Mouse (Mus musculus) cortical plate, adult 2 months (tissue): Measurements from ENCODE around the gene Etv1. TPM values are rescaled to one million over a fixed set of nuclear protein-coding genes. Genes with fewer than 3 reads are reported as not detected.
"Not testable (repeated sequence)": the region's sequence is repeated elsewhere in the genome, so short reads cannot be mapped to it uniquely, and the experiment has no call there.

Experiments
- H3K27ac ChIP-seq: fragments of 200-500 bp; 2 replicates; pipeline ENCODE4 v1.5.1; 2012; ENCODE audit warnings: low read length, control low read depth, inconsistent platforms; ENCODE audit not compliant: insufficient read depth
- H3K4me1 ChIP-seq: fragments of 200-500 bp; 2 replicates; pipeline ENCODE4 v1.6.1; 2011; ENCODE audit warnings: low read length; ENCODE audit not compliant: control insufficient read depth, insufficient read depth
- H3K4me3 ChIP-seq: fragments of 200-500 bp; 2 replicates; pipeline ENCODE4 v1.5.1; 2011; ENCODE audit warnings: mild to moderate bottlenecking, low read length, control low read depth; ENCODE audit not compliant: insufficient read depth
- CTCF ChIP-seq: fragments of 200-500 bp; IDR thresholded peaks from 2 replicates; pipeline ENCODE4 v1.5.1; 2011; ENCODE audit warnings: mild to moderate bottlenecking, control low read depth, low read length; ENCODE audit not compliant: insufficient read depth; ENCODE audit errors: extremely low read depth
- POLR2A ChIP-seq: fragments of 200-500 bp; IDR thresholded peaks from 2 replicates; pipeline ENCODE4 v1.6.1; 2011; ENCODE audit warnings: mild to moderate bottlenecking, low read length, control low read depth; ENCODE audit not compliant: insufficient read depth; ENCODE audit errors: extremely low read depth
- polyA plus RNA-seq: library from polyadenylated mRNA; depleted of rRNA; stranded (reverse); fragments of >200 nt; gene quantifications from 2 replicates; pipeline ENCODE4 v1.2.3, GENCODE M21; 2012

The Etv1 gene
- polyA plus RNA-seq, 1 experiment, result 34.6 TPM

GRCm38 (mm10) chr12:38812392-38812791 is 33.2 kb downstream of the Etv1 start:
- Histone ChIP-seq H3K4me1 (no peaks in the 10 kb centered on the region), H3K27ac (no peak overlapping the region), H3K4me3 (no peak overlapping the region)
- TF ChIP-seq POLR2A (no peak), CTCF (no peak)

GRCm38 (mm10) chr12:38814010-38814786 is 35.0 kb downstream of the Etv1 start:
- TF ChIP-seq CTCF (no peak), POLR2A (no peak)
- Histone ChIP-seq H3K4me1 (no peaks in the 10 kb centered on the region), H3K4me3 (no peak overlapping the region), H3K27ac (no peak overlapping the region)

GRCm38 (mm10) chr12:38816235-38816634 is 37.1 kb downstream of the Etv1 start:
- TF ChIP-seq CTCF, result no peak
- TF ChIP-seq POLR2A, result no peak
- H3K27ac ChIP-seq, result no peak overlapping the region
- H3K4me3 ChIP-seq, result no peak overlapping the region
- H3K4me1 ChIP-seq, result no peaks in the 10 kb centered on the region

- Histone ChIP-seq H3K4me1 (no peaks in the 10 kb centered on the region), H3K4me3 (no peak overlapping the region), H3K27ac (no peak overlapping the region)
- TF ChIP-seq POLR2A, result no peak
- no peak for TF ChIP-seq CTCF
Measured at GRCm38 (mm10) chr12:38818320-38818719, 39.1 kb downstream of the Etv1 start.

- Histone ChIP-seq H3K4me1 (no peaks in the 10 kb centered on the region), H3K4me3 (no peak overlapping the region), H3K27ac (no peak overlapping the region)
- no peak for TF ChIP-seq CTCF
- no peak for TF ChIP-seq POLR2A
Measured at GRCm38 (mm10) chr12:38820642-38821041, 41.5 kb downstream of the Etv1 start.

GRCm38 (mm10) chr12:38824405-38824804 is 45.2 kb downstream of the Etv1 start:
- TF ChIP-seq POLR2A (no peak), CTCF (no peak)
- Histone ChIP-seq H3K27ac (no peak overlapping the region), H3K4me3 (no peak overlapping the region), H3K4me1 (no peaks in the 10 kb centered on the region)

- Histone ChIP-seq H3K27ac (no peak overlapping the region), H3K4me3 (no peak overlapping the region), H3K4me1 (no peaks in the 10 kb centered on the region)
- TF ChIP-seq CTCF, result no peak
- TF ChIP-seq POLR2A, result no peak
Measured at GRCm38 (mm10) chr12:38832981-38833380, 53.8 kb downstream of the Etv1 start.

GRCm38 (mm10) chr12:38834581-38834980 is 55.4 kb downstream of the Etv1 start:
- TF ChIP-seq CTCF (no peak), POLR2A (no peak)
- H3K4me1 ChIP-seq, result no peaks in the 10 kb centered on the region
- no peak overlapping the region for H3K4me3 ChIP-seq
- no peak overlapping the region for H3K27ac ChIP-seq

- H3K27ac ChIP-seq, H3K4me1 ChIP-seq, H3K4me3 ChIP-seq: not testable (repeated sequence)
Measured at GRCm38 (mm10) chr12:38834986-38835385, 55.8 kb downstream of the Etv1 start.

GRCm38 (mm10) chr12:38843801-38844295 is 64.7 kb downstream of the Etv1 start:
- no peak overlapping the region for H3K27ac ChIP-seq
- TF ChIP-seq CTCF (no peak), POLR2A (no peak)
- H3K4me1 ChIP-seq, result no peaks in the 10 kb centered on the region
- H3K4me3 ChIP-seq, result no peak overlapping the region
